Mouse (Mus musculus) E14TG2a.4 (cell line): ENCODE results near the gene Ano10.

ENCODE experiments used
- CTCF ChIP-seq: conservative IDR thresholded peaks from 2 replicates; pipeline ENCODE4 v1.5.1; 2014; ENCODE audit warnings: low read length
- NANOG ChIP-seq: IDR thresholded peaks from 2 replicates; pipeline ENCODE4 v1.6.1; 2014; ENCODE audit warnings: borderline replicate concordance, low read length, mixed read lengths
- POU5F1 ChIP-seq: IDR thresholded peaks from 2 replicates; pipeline ENCODE4 v1.6.1; 2014; ENCODE audit warnings: low read length, borderline replicate concordance

DNA sequence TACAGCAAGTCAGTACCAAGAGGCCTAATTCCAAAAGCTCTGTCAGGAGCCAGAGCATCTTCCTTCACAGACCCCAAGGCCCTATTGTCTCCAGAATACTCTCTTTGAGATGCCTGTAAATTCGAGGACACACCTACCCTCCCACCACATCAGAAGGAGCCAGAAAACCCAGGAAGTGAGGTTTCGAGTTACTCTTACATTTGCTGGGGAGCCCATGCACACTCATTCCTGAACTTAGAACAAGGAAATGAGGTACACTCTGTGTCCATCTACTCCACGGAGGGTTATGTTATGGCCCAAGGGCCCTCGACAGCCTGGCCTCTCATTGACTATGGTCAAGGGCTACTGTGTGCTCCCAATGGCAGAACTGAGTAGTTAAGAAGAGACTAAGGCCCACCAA, 22.4 kb downstream of the Ano10 start:
- no peak for TF ChIP-seq CTCF
- no peak for TF ChIP-seq POU5F1
- no peak for TF ChIP-seq NANOG
